Mouse (Mus musculus) stomach, embryonic 15.5 days (tissue): ENCODE results near the gene C1ql3. TPM values are rescaled to one million over a fixed set of nuclear protein-coding genes. Genes with fewer than 3 reads are reported as not detected.

Experiments
- ATAC-seq: fragments of 200-750 bp; cut with Nextera tagmentation; 2 replicates; pipeline ENCODE4 v1.8.0; 2017; ENCODE audit warnings: low read depth, moderate number of reproducible peaks, moderate TSS enrichment; ENCODE audit not compliant: insufficient read depth, low FRiP score
- H3K27ac ChIP-seq: fragments of 300-500 bp; sonication (generic); 2 replicates; pipeline ENCODE4 v1.5.1; 2015; ENCODE audit warnings: mild to moderate bottlenecking, inconsistent platforms
- H3K27me3 ChIP-seq: fragments of 300-500 bp; sonication (generic); replicated peaks from 2 replicates; pipeline ENCODE4 v1.6.1; 2015; ENCODE audit warnings: inconsistent platforms
- H3K36me3 ChIP-seq: fragments of 300-500 bp; sonication (generic); 2 replicates; pipeline ENCODE4 v1.6.1; 2015; ENCODE audit warnings: inconsistent platforms
- H3K4me1 ChIP-seq: fragments of 300-500 bp; sonication (generic); 2 replicates; pipeline ENCODE4 v1.6.1; 2015; ENCODE audit warnings: inconsistent platforms
- H3K4me2 ChIP-seq: fragments of 300-500 bp; sonication (generic); 2 replicates; pipeline ENCODE4 v1.6.1; 2015; ENCODE audit warnings: mild to moderate bottlenecking, inconsistent platforms
- H3K4me3 ChIP-seq: fragments of 300-500 bp; sonication (generic); replicated peaks from 2 replicates; pipeline ENCODE4 v1.5.1; 2015; ENCODE audit warnings: inconsistent platforms
- H3K9ac ChIP-seq: fragments of 300-500 bp; sonication (generic); 2 replicates; pipeline ENCODE4 v1.6.1; 2015; ENCODE audit warnings: inconsistent platforms
- H3K9me3 ChIP-seq: fragments of 300-500 bp; sonication (generic); 2 replicates; pipeline ENCODE4 v1.6.1; 2016; ENCODE audit warnings: inconsistent platforms
- WGBS: fragments of 180-500 bp; shearing (Covaris S2); methylation state at CpG from one replicate; pipeline ENCODE4 v1.1.7; 2015; 5-methylcytosine and 5-hydroxymethylcytosine counted together
- polyA plus RNA-seq: library from polyadenylated mRNA; unstranded; fragments of >200 nt; fragmentation: Nextera tagmentation; extraction: Ambion mirVana; gene quantifications from 2 replicates; pipeline ENCODE4 v1.2.1, GENCODE M21; 2015

Gene C1ql3
- polyA plus RNA-seq, 1 experiment from 2014 or later: 0.32 TPM

DNA sequence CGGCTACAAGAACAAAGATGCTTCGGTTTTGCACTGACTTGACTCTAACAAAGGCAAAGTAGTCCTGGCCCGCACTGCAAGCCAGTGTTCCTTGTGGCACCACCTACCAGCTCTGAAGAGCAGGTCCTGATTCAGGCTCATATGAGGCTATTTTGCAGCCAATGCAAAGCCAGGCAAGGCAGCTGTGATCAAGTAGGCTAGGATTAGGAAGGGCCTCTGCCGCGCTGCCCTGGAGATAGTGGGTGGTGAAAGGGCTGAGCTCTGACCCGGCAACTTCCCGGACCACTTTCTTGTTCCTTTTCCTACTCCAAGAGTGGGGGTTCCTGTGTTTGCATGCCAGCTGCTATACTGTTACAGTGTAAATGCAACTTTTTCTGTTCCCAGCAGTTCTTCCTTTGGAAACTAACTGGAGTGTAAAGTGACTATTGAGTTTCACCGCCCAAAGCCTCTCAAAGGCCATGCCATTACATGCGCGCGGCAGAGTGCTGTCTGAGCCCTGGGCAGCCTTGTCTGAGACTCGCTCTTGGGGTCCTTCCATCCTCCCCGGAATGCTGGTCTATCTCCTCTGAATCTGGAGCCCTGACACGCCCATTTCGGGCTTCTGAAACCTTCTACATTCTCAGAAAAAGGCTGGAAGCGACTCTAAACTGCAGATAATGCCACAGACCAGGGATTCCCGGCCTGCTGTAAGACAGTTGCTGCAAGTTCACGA lies 2.2 kb downstream of the C1ql3 start:
- no peaks in the 10 kb centered on the region for H3K36me3 ChIP-seq
- peaks cover 34% of the 10 kb centered on the region for H3K27me3 ChIP-seq
- H3K4me3 ChIP-seq: peak overlapping the region; percentile 52
- WGBS: 27% methylated on average over 18 of the region's 18 CpGs
- ATAC-seq: no peak
- H3K9me3 ChIP-seq: no peaks in the 10 kb centered on the region
- peak overlapping the region; percentile 100 for H3K4me2 ChIP-seq
- peaks cover 18% of the 10 kb centered on the region for H3K4me1 ChIP-seq
- H3K27ac ChIP-seq: no peak overlapping the region
- H3K9ac ChIP-seq: no peak overlapping the region

DNA sequence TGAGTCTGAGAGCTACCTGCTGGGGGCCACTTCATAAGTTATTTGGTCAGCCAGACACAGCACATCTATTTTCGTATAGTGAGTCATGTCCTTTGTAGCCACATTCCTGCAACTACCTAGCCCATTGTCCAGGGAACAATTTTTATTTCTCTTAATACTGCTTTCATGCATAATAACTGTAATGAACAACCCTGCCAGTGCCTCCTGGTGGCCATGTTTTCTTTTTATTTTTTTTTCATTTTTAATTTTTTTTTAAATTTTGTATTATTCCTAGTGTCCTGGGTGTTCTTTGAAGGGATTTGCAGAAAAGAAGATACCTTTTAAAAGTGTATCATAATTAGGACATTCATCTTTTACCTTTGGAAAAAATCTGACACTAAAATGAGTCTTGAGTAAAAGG lies 3.2 kb downstream of the C1ql3 start:
- peaks cover 18% of the 10 kb centered on the region for H3K4me1 ChIP-seq
- no peak overlapping the region for H3K27ac ChIP-seq
- ATAC-seq: no peak
- H3K4me2 ChIP-seq: no peak overlapping the region
- 78% methylated on average over 1 of the region's 1 CpGs for WGBS
- no peak overlapping the region for H3K9ac ChIP-seq
- no peaks in the 10 kb centered on the region for H3K9me3 ChIP-seq
- peaks cover 34% of the 10 kb centered on the region for H3K27me3 ChIP-seq
- no peak overlapping the region for H3K4me3 ChIP-seq
- no peaks in the 10 kb centered on the region for H3K36me3 ChIP-seq

DNA sequence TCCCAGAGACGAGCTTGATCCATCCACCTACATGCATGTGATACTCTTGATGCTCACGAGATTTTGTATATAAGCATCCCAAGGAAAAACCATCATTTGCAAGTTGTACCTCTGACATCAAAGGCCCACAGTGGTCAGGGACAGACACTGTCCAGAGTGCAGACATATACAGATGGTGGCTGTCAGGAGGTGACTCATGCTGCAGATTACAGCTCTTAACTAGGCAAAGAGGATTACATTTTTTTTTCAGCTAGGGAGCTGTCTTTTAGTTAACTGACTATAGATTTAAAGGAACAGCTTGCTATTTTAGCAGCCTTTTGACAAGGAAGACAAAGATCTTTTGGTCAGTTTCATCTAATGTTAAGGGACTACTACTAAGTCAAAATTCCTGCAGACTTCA lies 11.6 kb downstream of the C1ql3 start:
- Histone ChIP-seq H3K4me1 (no peaks in the 10 kb centered on the region), H3K27me3 (no peaks in the 10 kb centered on the region), H3K9me3 (no peaks in the 10 kb centered on the region), H3K27ac (no peak overlapping the region), H3K4me3 (no peak overlapping the region), H3K4me2 (no peak overlapping the region), H3K9ac (no peak overlapping the region), H3K36me3 (no peaks in the 10 kb centered on the region)
- ATAC-seq: no peak
- 50% methylated on average over 2 of the region's 2 CpGs for WGBS

DNA sequence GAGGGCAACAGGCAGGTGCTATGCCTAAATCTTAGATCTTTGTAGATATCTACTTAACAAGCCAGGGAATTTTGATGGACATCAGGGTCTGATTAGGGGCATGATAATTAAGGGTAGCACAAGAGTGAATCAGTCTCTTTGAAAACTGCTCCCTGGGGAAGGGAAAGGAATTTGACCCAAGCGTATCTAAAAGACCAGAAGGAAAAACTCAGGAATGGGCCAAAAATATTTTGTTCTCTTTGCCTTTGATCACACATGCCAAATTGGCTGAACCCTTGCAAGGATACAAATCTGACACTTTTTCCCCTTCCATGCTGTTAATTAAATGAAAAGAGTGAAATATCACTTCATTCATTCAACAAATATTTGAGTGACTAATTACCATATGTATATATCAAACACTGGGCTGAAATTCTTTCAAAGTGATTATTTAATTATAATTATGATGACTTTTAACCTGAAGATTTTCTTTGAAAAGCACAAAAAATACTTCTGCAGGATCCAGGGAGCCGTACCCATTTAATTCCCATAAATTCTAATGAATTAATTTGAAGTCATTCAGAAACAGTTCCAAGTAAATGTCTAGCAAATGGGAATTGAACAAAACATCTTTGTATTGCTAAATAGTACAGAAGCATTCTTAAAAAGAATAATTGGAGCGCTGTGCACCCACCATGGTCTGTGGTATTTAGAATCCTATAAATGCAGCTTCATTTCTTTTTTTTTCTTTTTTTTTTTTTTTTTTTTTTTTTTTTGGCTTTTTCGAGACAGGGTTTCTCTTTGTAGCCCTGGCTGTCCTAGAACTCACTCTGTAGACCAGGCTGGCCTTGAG lies 26.5 kb downstream of the C1ql3 start:
- no peak for ATAC-seq
- H3K9me3 ChIP-seq: no peaks in the 10 kb centered on the region
- 78% methylated on average over 4 of the region's 4 CpGs for WGBS

DNA sequence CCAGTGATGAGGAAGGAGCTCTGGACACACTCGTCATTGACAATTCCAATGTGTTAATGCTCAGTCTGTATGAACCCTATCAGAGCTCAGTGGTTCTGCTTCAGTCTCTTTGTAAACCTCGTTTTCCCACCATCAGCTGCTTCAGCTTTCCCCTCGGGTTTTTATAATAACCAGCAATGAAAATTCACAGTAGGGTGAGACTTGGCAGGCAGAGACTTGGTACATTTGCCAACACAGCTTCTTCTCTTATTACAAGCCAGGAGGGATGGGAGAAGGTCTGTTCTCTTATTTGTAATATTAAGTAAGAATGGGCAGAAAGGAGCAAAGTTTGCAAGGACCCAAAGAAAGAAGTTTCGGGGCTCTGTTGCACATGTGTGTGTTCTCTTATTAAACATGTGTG lies 32.8 kb downstream of the C1ql3 start:
- Histone ChIP-seq H3K4me1 (no peaks in the 10 kb centered on the region), H3K9ac (no peak overlapping the region), H3K27ac (no peak overlapping the region), H3K4me3 (no peak overlapping the region), H3K4me2 (no peak overlapping the region), H3K9me3 (no peaks in the 10 kb centered on the region), H3K27me3 (no peaks in the 10 kb centered on the region), H3K36me3 (no peaks in the 10 kb centered on the region)
- no peak for ATAC-seq
- WGBS: 73% methylated on average over 4 of the region's 4 CpGs

More for the DNA sequence above, 26.5 kb downstream of the C1ql3 start:
- no peaks in the 10 kb centered on the region for H3K27me3 ChIP-seq
- no peak overlapping the region for H3K9ac ChIP-seq
- H3K4me2 ChIP-seq: no peak overlapping the region
- H3K4me3 ChIP-seq: no peak overlapping the region
- no peaks in the 10 kb centered on the region for H3K4me1 ChIP-seq
- no peak overlapping the region for H3K27ac ChIP-seq
- H3K36me3 ChIP-seq: no peaks in the 10 kb centered on the region

DNA sequence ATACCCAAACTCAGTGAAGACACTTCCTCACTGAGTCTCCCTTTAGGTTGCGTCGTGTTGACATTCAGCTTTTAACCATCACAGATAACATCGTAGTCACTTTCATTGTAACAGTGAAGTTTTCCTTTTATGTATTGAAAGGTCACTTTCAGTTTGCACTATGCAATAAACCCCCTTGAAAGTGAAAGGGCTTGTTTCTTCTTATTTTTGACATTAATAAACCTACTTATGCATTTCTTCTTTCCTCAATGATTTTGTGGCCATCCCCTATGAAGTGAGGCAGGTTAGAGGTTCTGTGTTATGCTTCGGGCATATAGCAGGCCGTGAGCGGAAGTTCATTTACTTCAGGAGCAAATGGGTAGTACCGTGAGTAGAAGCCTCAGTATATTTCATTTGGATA lies 34.2 kb downstream of the C1ql3 start:
- Histone ChIP-seq H3K4me1 (no peaks in the 10 kb centered on the region), H3K27me3 (no peaks in the 10 kb centered on the region), H3K9me3 (no peaks in the 10 kb centered on the region), H3K4me2 (no peak overlapping the region), H3K36me3 (no peaks in the 10 kb centered on the region), H3K27ac (no peak overlapping the region), H3K4me3 (no peak overlapping the region), H3K9ac (no peak overlapping the region)
- WGBS: 88% methylated on average over 7 of the region's 7 CpGs
- no peak for ATAC-seq

DNA sequence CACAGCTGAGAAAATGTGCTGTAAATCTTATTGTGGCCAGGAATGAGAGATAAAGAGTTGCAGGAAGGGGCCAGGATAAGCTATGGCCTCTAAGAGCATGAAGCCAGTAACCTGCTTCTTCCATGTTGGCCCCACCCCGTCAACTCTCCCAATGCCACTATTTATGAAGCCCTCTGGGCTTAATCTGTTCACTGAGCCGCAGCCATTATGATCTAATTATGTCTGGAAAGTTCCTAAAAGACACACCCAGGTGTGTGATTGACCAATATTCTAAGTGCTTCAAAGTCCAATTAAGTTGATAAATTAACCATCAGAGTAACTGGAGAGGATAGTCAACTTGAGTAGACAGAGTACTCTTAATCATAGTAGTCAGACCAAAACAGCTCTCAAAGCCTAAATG lies 37.9 kb downstream of the C1ql3 start:
- H3K4me3 ChIP-seq: no peak overlapping the region
- H3K36me3 ChIP-seq: no peaks in the 10 kb centered on the region
- H3K4me1 ChIP-seq: no peaks in the 10 kb centered on the region
- no peak overlapping the region for H3K9ac ChIP-seq
- no peaks in the 10 kb centered on the region for H3K9me3 ChIP-seq
- no peak overlapping the region for H3K4me2 ChIP-seq
- H3K27ac ChIP-seq: no peak overlapping the region
- no peaks in the 10 kb centered on the region for H3K27me3 ChIP-seq
- ATAC-seq: no peak
- 81% methylated on average over 2 of the region's 2 CpGs for WGBS

DNA sequence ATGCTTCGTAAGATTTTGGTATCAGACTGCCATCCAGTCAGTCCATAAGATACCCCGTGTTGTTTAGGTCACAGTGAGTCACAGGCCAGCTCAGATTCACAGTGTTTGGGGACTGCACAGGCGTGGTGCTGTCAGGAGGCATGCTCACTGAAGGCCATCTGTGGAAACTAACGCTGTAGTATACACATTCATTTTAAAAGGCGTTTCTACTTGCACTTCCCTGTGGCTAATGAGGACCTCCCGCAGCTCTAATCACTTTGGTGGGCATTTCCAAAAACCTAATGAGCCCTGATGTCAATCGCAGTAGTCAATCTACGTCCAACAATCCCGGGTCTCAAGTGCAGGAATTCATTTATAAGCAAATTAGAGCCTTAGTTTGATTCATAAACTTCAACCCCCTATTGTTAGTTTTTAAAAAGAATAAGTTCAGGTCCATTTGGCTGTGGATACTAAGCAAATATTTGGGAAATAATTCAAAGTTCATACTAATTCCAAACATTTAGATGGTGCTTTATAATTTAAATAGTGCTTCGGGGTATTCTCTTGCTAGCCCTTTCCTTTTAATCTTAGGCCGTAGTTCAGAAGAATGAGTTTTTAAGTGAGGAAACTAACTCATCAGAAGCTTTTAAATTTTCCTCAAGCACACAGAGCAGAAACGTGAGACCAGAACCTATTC lies 41.4 kb downstream of the C1ql3 start:
- 63% methylated on average over 12 of the region's 12 CpGs for WGBS
- Histone ChIP-seq H3K4me1 (no peaks in the 10 kb centered on the region), H3K4me2 (no peak overlapping the region), H3K9ac (no peak overlapping the region), H3K27ac (no peak overlapping the region), H3K27me3 (no peaks in the 10 kb centered on the region), H3K4me3 (no peak overlapping the region), H3K9me3 (no peaks in the 10 kb centered on the region), H3K36me3 (no peaks in the 10 kb centered on the region)
- ATAC-seq: no peak

DNA sequence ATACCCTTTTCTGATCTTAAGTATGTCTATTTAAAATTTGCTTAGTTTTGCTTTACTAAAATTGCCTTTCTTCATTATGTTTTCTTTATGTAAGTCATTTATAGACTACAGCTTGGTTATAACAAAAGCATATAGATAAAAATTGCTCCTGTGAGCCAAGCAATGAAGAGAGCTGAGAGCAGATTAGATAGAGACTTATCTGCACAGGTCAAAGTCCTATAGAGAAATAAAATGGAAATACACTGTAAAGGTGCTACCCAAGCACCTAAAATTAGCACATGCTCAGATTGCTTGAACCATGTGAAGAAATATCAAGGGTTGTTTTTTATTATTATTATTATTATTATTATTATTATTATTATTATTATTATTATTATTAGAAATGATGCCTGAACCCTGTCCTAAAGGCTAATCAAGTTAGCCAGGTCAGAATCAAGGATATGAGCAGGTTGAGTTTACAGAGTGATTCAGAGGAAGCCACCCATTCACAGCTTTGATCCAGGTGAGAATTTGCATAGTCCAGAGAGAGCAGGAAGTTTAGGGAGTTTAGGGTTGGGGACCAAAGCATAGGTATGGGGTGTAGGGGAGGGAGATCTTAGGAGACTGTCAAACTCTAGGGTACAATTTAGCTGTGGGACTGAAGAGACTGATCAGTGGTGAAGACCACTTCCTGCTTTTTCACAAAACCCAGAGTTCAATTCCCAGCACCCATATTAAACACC lies 54.7 kb downstream of the C1ql3 start:
- H3K9me3 ChIP-seq: no peaks in the 10 kb centered on the region
- no peak overlapping the region for H3K4me2 ChIP-seq
- ATAC-seq: no peak
- H3K4me3 ChIP-seq: no peak overlapping the region
- H3K9ac ChIP-seq: no peak overlapping the region
- no peaks in the 10 kb centered on the region for H3K27me3 ChIP-seq
- no peaks in the 10 kb centered on the region for H3K4me1 ChIP-seq
- H3K36me3 ChIP-seq: no peaks in the 10 kb centered on the region
- H3K27ac ChIP-seq: no peak overlapping the region
